Mouse (Mus musculus) embryo, embryonic 10.5 days (tissue): ENCODE data around the gene Nr1i3.

Experiments
- DNase-seq: peaks from one replicate; pipeline ENCODE4 v3.0.0-alpha.2; 2015; ENCODE audit warnings: low spot score

Nr1i3 gene

GRCm38 (mm10) chr1:171251594-171252324 lies 38.0 kb downstream of the Nr1i3 start:
- DNase-seq = peak; percentile 76

DNA sequence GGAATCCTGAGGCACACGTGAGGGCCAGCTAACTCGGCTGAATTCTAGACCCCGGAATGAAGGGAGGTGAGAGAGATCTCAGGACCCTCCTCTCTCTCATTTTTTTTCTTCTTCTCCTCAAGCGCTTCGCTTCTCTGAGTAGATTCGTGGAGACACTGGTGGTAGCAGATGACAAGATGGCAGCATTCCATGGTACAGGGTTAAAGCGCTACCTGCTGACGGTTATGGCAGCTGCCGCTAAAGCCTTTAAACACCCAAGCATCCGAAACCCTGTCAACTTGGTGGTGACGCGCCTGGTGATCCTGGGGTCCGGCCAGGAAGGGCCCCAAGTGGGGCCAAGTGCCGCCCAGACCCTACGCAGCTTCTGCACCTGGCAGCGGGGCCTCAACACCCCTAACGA lies 38.6 kb downstream of the Nr1i3 start:
- DNase-seq = no peak

DNA sequence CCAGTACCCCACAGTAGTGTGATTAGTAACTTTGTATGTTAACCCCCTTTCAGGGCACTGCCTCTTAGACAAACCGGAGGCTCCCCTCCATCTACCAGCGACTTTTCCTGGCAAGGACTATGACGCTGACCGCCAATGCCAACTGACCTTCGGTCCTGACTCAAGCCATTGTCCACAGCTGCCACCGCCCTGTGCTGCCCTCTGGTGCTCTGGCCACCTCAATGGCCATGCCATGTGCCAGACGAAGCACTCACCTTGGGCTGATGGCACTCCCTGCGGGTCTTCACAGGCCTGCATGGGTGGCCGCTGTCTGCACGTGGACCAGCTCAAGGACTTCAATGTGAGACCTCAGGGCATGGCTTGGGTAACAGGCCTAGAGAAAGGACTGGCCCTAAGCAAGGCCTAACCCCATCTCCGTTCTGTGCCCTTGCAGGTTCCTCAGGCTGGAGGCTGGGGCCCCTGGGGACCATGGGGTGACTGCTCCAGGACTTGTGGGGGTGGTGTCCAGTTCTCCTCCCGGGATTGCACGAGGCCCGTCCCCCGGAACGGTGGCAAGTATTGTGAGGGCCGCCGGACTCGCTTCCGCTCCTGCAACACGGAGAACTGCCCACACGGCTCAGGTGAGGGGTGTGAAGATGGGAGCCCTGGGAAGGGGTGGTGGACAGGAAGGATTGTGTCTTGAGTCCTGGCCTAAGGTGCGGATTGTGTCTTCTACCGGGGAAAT lies 42.5 kb downstream of the Nr1i3 start:
- no peak for DNase-seq

- DNase-seq = peak; percentile 87
Observed at GRCm38 (mm10) chr1:171256937-171257548, 43.3 kb downstream of the Nr1i3 start.

GRCm38 (mm10) chr1:171257781-171258180 lies 44.0 kb downstream of the Nr1i3 start:
- no peak for DNase-seq

DNA sequence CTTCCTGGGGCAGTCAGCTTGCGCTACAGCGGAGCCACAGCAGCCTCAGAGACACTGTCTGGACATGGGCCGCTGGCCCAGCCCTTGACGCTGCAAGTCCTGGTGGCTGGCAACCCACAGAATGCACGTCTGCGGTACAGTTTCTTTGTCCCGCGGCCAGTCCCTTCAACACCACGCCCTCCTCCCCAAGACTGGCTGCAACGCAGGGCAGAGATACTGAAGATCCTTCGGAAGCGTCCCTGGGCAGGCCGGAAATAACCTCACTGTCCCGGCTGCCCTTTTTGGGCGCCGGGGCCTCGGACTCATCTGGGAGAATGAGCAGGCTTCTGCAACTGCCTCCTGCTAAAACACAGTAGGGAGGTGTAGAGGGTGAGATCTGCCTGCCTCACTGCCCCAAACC lies 45.2 kb downstream of the Nr1i3 start:
- DNase-seq = no peak

DNA sequence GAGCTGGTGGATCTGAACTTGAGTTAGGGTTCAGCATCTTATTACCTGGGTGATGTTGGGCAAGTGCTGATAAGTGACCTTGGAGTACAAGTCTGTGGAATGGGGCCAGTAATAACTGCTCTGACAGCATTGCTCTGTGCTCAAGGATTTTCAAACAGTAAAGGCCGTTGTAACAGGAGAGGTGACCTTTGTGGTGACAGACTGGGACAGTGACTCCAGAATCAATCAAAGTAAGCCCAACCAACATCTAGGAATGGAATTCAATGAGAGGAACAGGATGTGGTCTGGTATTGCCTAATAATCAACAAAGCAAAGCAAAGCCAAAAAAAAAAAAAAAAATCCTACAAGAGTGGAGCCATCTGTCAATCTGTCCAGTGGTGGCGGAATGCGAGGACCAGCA lies 46.5 kb downstream of the Nr1i3 start:
- no peak for DNase-seq

- peak; percentile 37 for DNase-seq
Observed at GRCm38 (mm10) chr1:171262594-171263130, 48.9 kb downstream of the Nr1i3 start.

DNA sequence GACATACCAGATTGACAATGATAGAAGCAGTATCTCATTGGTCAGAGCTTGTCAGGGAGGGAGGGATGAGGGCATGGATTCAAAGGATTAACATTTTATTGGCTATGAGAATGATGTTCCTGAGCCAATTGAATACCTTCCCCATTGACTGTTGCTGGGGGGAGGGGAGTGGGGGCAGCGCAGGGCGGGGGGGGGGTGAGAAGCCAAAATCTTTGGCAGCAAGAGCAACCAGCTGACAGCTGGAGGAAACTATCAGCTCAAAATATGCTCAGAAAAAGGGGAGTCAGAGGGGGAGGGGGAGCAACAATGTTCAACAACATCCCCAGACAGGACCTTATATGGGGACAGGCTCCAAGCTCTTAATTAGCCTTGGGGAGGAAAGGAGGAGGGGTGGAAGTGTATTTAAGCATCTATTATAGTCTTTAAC lies 49.4 kb downstream of the Nr1i3 start:
- peak; percentile 60 for DNase-seq

GRCm38 (mm10) chr1:171263666-171264461 lies 50.1 kb downstream of the Nr1i3 start:
- no peak for DNase-seq

DNA sequence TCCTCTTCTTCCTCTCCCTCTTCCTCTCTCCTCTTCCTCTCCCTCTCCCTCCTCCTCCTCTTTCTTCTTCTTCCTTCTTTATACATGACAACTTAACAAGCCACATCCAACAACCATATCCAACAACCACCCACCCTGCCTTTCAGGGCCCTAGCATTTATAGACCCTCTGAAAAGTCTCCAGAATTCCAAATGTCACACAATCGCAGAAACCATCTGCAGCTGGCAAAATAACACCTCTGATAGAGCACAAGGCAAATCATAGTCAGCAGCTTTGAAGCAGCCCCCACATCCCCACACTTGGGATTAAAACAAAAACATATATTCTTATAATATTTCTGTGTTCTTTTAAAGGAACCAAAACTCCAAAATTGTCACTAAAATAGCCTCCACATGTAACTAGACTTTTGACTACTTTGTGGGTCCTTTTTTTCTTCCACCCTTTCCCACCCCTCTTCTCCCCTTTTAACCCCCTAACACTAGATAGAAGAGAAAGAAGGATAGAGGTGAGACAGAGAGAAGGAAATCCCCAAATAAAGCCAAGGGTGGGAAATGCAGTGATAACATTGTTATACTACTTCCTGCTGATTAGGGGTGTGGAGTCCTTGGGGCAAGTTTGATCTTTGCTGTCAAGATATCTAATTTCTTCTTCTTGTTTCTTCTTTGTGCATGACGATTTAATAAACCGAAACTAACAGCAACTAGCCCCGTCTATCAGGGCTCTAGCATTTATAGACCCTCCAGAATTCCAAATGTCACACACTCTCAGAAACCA lies 52.4 kb downstream of the Nr1i3 start:
- no peak for DNase-seq

- DNase-seq = no peak
Observed at GRCm38 (mm10) chr1:171268341-171268740, 54.6 kb downstream of the Nr1i3 start.

DNA sequence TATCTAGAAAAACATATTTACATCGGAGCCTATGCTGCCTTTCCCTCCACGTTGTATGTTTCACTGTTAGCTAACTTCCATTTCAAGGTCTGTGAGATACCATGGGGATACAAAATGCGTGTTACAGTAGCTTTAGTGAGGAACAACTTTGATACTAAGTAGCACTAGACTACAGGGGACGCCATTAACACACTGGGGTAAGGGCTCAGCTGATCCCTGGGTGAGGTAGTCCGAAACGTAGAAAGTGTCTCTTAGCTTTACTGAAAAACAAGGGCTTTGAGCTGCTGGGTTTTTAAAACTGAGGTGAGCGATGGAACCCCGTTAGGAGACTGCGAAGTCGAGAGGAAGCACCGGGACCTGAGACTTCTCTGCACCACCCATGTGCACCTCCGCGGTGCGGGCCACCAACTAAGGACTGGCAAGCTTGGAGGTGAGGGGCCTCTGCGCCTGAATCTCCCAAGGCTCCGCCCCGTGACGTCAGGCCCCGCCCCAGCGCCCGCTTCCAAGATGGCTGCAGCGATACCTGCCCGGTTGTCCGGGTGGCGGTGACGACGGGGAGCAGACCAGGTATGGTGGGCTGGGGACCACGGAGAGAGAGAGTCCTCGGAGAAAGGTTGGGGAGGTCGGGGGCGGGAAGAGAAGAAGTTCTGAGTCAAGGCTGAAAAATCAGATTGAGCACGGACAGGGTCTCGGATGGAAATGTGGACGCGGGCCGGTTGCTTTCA lies 56.2 kb downstream of the Nr1i3 start, which contains the start of gene B4galt3:
Gene B4galt3, plus strand, starts transcription at position 481 of the 725 bp plus-strand sequence.
- DNase-seq = peak; percentile 93
